Mouse (Mus musculus) CH12.LX (cell line): ENCODE results near the gene Iqcd. TPM values are rescaled to one million over a fixed set of nuclear protein-coding genes. Genes with fewer than 3 reads are reported as not detected.

Experiments
- DNase-seq: peaks from one replicate; pipeline ENCODE4 v3.0.0-alpha.2; 2013; ENCODE audit errors: extremely low read depth
- H3K27ac ChIP-seq: 2 replicates; pipeline ENCODE4 v1.5.1; 2012; ENCODE audit warnings: low read depth, mild to moderate bottlenecking, control low read depth, moderate library complexity; ENCODE audit not compliant: insufficient read depth
- H3K27me3 ChIP-seq: replicated peaks from 2 replicates; pipeline ENCODE3; 2012; ENCODE audit warnings: inconsistent platforms
- H3K36me3 ChIP-seq, 2 experiments: replicated peaks in 1 of 2; 2 replicates each; pipeline versions ENCODE3 to v1.6.1; 2012; ENCODE audit warnings: inconsistent platforms in 1 of 2, low read length in 1 of 2, mild to moderate bottlenecking in 1 of 2, mixed read lengths in 1 of 2, moderate library complexity in 1 of 2; ENCODE audit not compliant: control insufficient read depth in 1 of 2, insufficient read depth in 1 of 2
- H3K4me1 ChIP-seq, 2 experiments: 2 replicates each; pipeline ENCODE4 v1.6.1; 2012; ENCODE audit warnings: inconsistent platforms in 1 of 2, moderate library complexity in 1 of 2; ENCODE audit not compliant: insufficient read depth in 2 of 2, control insufficient read depth in 1 of 2
- H3K4me2 ChIP-seq: 2 replicates; pipeline ENCODE4 v1.6.1; 2012; ENCODE audit warnings: low read depth, mild to moderate bottlenecking, control low read depth; ENCODE audit not compliant: poor library complexity, insufficient read depth, severe bottlenecking
- H3K4me3 ChIP-seq, 3 experiments: fragments of 150-350 bp in 1 of 3; sonication (generic) in 1 of 3; replicated peaks in 1 of 3; 2 replicates each; pipeline versions ENCODE3 to v1.5.1; 2011 to 2012; ENCODE audit warnings: low read depth in 2 of 3, low read length in 2 of 3, mild to moderate bottlenecking in 2 of 3, moderate library complexity in 2 of 3, control low read depth in 1 of 3, improper control_type of control experiment in 1 of 3, inconsistent platforms in 1 of 3, mixed read lengths in 1 of 3; ENCODE audit not compliant: poor library complexity in 1 of 3
- H3K79me2 ChIP-seq: replicated peaks from 2 replicates; pipeline ENCODE4 v1.6.1; 2012; ENCODE audit warnings: mild to moderate bottlenecking, moderate library complexity; ENCODE audit not compliant: control insufficient read depth, poor library complexity, insufficient read depth, severe bottlenecking; ENCODE audit errors: extremely low read depth
- H3K9ac ChIP-seq: 2 replicates; pipeline ENCODE4 v1.6.1; 2012; ENCODE audit warnings: low read depth, mild to moderate bottlenecking, control low read depth, moderate library complexity; ENCODE audit not compliant: insufficient read depth
- H3K9me3 ChIP-seq: replicated peaks from 2 replicates; pipeline ENCODE3; 2012; ENCODE audit warnings: low read length, inconsistent platforms, mixed read lengths
- BHLHE40 ChIP-seq: IDR thresholded peaks from 2 replicates; pipeline ENCODE4 v1.6.1; 2011; ENCODE audit warnings: mild to moderate bottlenecking, low read depth, low read length, improper control_type of control experiment
- CHD2 ChIP-seq: IDR thresholded peaks from 2 replicates; pipeline ENCODE4 v1.6.1; 2011; ENCODE audit warnings: low read length, improper control_type of control experiment
- CTCF ChIP-seq, 2 experiments: IDR thresholded peaks in 1 of 2; conservative IDR thresholded peaks in 1 of 2; 2 replicates each; pipeline ENCODE4 v1.5.1; 2011 to 2012; ENCODE audit warnings: low read depth in 2 of 2, low read length in 2 of 2, improper control_type of control experiment in 1 of 2, inconsistent platforms in 1 of 2, mild to moderate bottlenecking in 1 of 2, moderate library complexity in 1 of 2
- E2F4 ChIP-seq: IDR thresholded peaks from 2 replicates; pipeline ENCODE4 v1.6.1; 2011; ENCODE audit warnings: low read depth, low read length, improper control_type of control experiment; ENCODE audit not compliant: insufficient replicate concordance
- IRF4 ChIP-seq: IDR thresholded peaks from 2 replicates; pipeline ENCODE4 v1.6.1; 2014; ENCODE audit warnings: low read depth, mild to moderate bottlenecking, inconsistent platforms, low read length, improper control_type of control experiment
- KAT2A ChIP-seq: IDR thresholded peaks from 2 replicates; pipeline ENCODE4 v1.6.1; 2012; ENCODE audit warnings: low read length, improper control_type of control experiment, inconsistent platforms; ENCODE audit not compliant: insufficient replicate concordance
- MEF2A ChIP-seq: IDR thresholded peaks from 2 replicates; pipeline ENCODE4 v1.6.1; 2014; ENCODE audit warnings: low read depth, mild to moderate bottlenecking, inconsistent platforms, low read length, improper control_type of control experiment, borderline replicate concordance
- MXI1 ChIP-seq: IDR thresholded peaks from 2 replicates; pipeline ENCODE4 v1.6.1; 2011; ENCODE audit warnings: mild to moderate bottlenecking, low read depth, low read length, improper control_type of control experiment
- NELFE ChIP-seq: IDR thresholded peaks from 2 replicates; pipeline ENCODE4 v1.6.1; 2011; ENCODE audit warnings: low read depth, low read length, improper control_type of control experiment
- NRF1 ChIP-seq: IDR thresholded peaks from 2 replicates; pipeline ENCODE4 v1.6.1; 2014; ENCODE audit warnings: low read depth, mild to moderate bottlenecking, inconsistent platforms, low read length, improper control_type of control experiment, moderate library complexity
- POLR2AphosphoS2 ChIP-seq: IDR thresholded peaks from 2 replicates; pipeline ENCODE4 v1.6.1; 2011; ENCODE audit warnings: low read depth, low read length, improper control_type of control experiment
- TCF12 ChIP-seq: IDR thresholded peaks from 2 replicates; pipeline ENCODE4 v1.6.1; 2014; ENCODE audit warnings: low read depth, mild to moderate bottlenecking, inconsistent platforms, low read length, improper control_type of control experiment
- USF2 ChIP-seq: conservative IDR thresholded peaks from 2 replicates; pipeline ENCODE4 v1.6.1; 2011; ENCODE audit warnings: low read depth, low read length, improper control_type of control experiment
- ZKSCAN1 ChIP-seq: IDR thresholded peaks from 2 replicates; pipeline ENCODE4 v1.6.1; 2012; ENCODE audit warnings: low read depth, inconsistent platforms, low read length, improper control_type of control experiment, borderline replicate concordance
- dilution Hi-C: fragments of 300-500 bp; cut with MboI; formaldehyde crosslinking; loops from 2 replicates; pipeline ENCODE4 v1.14.3; 2020; ENCODE audit warnings: low sequenced_read_pairs; ENCODE audit not compliant: extremely low pct_unique_long_range_greater_than_20kb, extremely low pct_ligation_motif_present
- in situ Hi-C: fragments of 300-500 bp; cut with MboI; formaldehyde crosslinking; loops from 3 replicates; pipeline ENCODE4 v1.14.3; 2019; ENCODE audit warnings: low sequenced_read_pairs, low pct_ligation_motif_present, low pct_unique_long_range_greater_than_20kb, mixed read lengths
- polyA plus RNA-seq: library from polyadenylated mRNA; unstranded; fragments of >175 nt; gene quantifications from 2 replicates; pipeline ENCODE4 v1.2.1, GENCODE M21; 2012; ENCODE audit warnings: low read depth; ENCODE audit not compliant: insufficient read length
- total RNA-seq, 2 experiments: library from RNA; depleted of rRNA; stranded (reverse); fragments of 300-350 nt in 1 of 2; fragments of >200 nt in 1 of 2; gene quantifications; 2 replicates each; pipeline ENCODE4 v1.2.3; 2012 to 2014

Iqcd gene
- total and polyA plus RNA-seq, 3 experiments: 0.59 to 0.77 TPM; not detected in 1

DNA sequence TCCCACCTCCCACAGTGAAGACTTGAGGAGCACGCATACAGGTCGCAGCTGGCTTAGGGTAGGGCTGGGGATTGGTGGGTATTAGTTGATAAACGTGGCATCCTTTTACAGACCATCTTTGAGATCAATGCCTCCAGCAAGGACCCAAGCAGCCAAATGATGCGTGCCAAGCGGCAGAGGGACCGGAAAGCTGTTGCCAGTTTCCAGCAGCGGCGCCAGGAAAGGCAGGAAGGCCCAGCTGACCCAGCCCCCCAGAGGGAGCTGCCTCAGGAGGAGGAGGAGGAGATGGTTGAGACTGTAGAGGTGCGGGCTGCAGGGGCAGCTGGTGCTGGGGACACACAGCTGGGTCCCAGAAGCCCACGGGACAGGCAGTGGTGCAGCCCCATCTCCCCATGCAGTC is 35.6 kb downstream of the Iqcd start:
- DNase-seq: no peak
- in situ Hi-C loops: loop anchor here (5.0 to 25.0 kb wide), 3 partner anchors 33 to 487 kb away; no protein-coding TSS in a partner anchor
- no peak overlapping the region for H3K9ac ChIP-seq
- no peak overlapping the region for H3K4me2 ChIP-seq
- no peak overlapping the region for H3K4me3 ChIP-seq
- H3K9me3 ChIP-seq: peaks cover 9% of the 10 kb centered on the region
- no peaks in the 10 kb centered on the region for H3K27me3 ChIP-seq
- dilution Hi-C loops: no loop called here
- peaks cover 39 to 97% of the 10 kb centered on the region in 2 experiments for H3K4me1 ChIP-seq
- TF ChIP-seq BHLHE40: no peak
- no peak for TF ChIP-seq NELFE
- no peak for TF ChIP-seq IRF4
- TF ChIP-seq TCF12: no peak
- TF ChIP-seq USF2: no peak
- no peak for TF ChIP-seq CTCF (conservative IDR thresholded peaks at IDR 0.05 in 1 of 2, IDR thresholded peaks at IDR 0.05 in 1 of 2; ENCODE audit: low read depth in 2 of 2, low read length in 2 of 2)
- no peak for TF ChIP-seq ZKSCAN1
- TF ChIP-seq POLR2AphosphoS2: no peak
- H3K27ac ChIP-seq: no peak overlapping the region
- H3K36me3 ChIP-seq: peaks cover 76 to 92% of the 10 kb centered on the region in 2 experiments
- H3K79me2 ChIP-seq: no peaks in the 10 kb centered on the region

DNA sequence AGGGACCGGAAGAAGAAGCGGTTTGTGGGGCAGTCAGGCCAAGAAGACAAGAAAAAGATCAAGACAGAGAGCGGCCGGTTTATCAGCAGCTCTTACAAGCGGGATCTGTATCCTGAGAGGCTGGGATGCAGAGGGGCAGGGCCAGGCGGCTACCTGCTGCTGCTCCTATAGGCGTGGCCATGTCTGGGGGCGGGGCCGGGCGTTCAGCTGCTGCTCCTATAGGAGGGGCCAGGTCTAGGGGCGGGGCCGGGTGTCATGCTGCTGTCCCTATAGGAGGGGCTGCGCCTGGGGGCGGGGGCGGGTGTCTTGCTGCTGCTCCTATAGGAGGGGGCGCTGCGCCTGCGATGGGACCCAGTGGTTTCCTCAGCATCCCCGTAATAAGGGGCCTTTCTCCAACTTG is 37.6 kb downstream of the Iqcd start:
- H3K79me2 ChIP-seq: no peaks in the 10 kb centered on the region
- peak; percentile 63 for DNase-seq
- H3K4me1 ChIP-seq: peaks cover 23 to 77% of the 10 kb centered on the region in 2 experiments
- no peak overlapping the region for H3K4me2 ChIP-seq
- H3K27ac ChIP-seq: no peak overlapping the region
- H3K9ac ChIP-seq: no peak overlapping the region
- no peak overlapping the region for H3K4me3 ChIP-seq
- in situ Hi-C loops: no loop called here
- H3K27me3 ChIP-seq: no peaks in the 10 kb centered on the region
- H3K36me3 ChIP-seq: peaks cover 64 to 89% of the 10 kb centered on the region in 2 experiments
- dilution Hi-C loops: no loop called here
- TF ChIP-seq NELFE (no peak), MEF2A (no peak), KAT2A (no peak), MXI1 (no peak), NRF1 (no peak), E2F4 (no peak), USF2 (no peak), CHD2 (no peak)
- TF ChIP-seq, all 38 proteins: peak for 0
- H3K9me3 ChIP-seq: peaks cover 16% of the 10 kb centered on the region
